Mouse (Mus musculus): ENCODE results near the gene Arl8a. TPM values are rescaled to one million over a fixed set of nuclear protein-coding genes. Genes with fewer than 3 reads are reported as not detected.

The Arl8a gene
- polyA plus RNA-seq, 1 experiment from 2014 or later, result 111 TPM

DNA sequence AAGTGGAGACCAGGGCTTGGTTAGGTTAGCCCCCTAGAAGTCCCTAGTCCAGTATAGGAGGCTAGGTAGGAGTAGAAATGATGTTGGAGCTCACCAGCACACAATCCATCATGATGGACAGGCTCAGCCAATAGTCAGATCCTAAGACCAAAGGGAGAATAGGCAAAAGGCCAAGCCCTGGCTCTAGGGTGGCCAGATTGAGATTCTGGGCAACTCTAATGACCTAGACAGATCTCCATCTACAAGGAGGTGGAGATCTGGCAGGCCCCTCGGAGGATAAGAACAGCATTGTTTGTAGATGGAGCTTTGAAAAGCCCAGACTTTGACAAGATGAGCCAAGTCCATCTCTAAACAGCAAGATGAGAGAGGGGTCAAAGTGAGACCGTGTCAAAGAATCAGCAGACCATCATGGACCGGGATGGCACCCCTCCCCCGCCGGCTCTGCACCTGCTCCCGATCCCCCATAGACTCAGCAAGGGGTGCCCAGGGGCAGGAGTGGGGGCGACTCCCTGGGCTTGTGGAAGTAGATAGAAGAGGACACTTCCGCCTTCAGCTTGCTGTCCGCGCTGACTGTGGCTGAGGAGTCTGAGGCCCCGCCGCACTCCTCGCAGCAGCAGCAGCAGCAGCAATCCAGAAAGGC is 13.9 kb downstream of the Arl8a start:
- CTCF ChIA-PET, result interaction anchor here (1.8 kb wide), 1 partner anchor 12 kb away, joined by 5 read pairs; no protein-coding TSS in a partner anchor
- TF ChIP-seq CTCF (IDR thresholded peaks at IDR 0.05), result no peak
- POLR2A ChIA-PET, result interaction anchor here (0.7 to 2.3 kb wide), 2 partner anchors 13 to 207 kb away, joined by 5 to 8 read pairs; no protein-coding TSS in a partner anchor
- DNase-seq (ENCODE audit: low read depth, low spot score) (no peak), ATAC-seq (no peak)
- in situ Hi-C loops (cut with MboI; ENCODE audit: low pct_unique_long_range_greater_than_20kb), result loop anchor here (25.0 kb wide), 1 partner anchor 527 kb away; no protein-coding TSS in a partner anchor
- H3K27me3 ChIP-seq, result no peaks in the 10 kb centered on the region

DNA sequence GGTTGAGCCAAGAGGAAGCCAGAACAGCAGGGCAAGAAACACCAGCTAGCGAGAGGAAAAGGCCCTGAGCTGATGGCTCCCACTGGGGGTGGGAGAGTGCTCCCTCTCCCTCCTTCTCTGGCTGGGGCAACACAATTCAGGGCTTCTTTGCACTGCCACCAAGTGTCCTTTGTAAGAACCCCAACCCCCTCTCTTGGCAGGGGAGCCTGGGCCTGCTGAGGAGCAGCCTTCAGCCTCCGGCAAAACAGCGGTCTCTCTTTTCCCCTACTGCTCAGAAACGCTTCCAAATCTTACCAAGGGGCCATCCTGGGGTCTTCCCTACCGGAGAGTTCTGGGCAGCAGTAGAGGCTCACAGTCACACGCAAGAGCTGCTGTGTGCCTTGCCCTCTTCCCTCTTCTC is 16.1 kb downstream of the Arl8a start:
- CTCF ChIA-PET, result interaction anchor here (1.0 kb wide), 1 partner anchor 8 kb away, joined by 3 read pairs; no protein-coding TSS in a partner anchor
- POLR2A ChIA-PET, result no interaction called here
- no peak for TF ChIP-seq CTCF (IDR thresholded peaks at IDR 0.05)
- no peak for ATAC-seq
- DNase-seq (ENCODE audit: low read depth, low spot score), result no peak
- in situ Hi-C loops (cut with MboI; ENCODE audit: low pct_unique_long_range_greater_than_20kb), result loop anchor here (25.0 kb wide), 1 partner anchor 525 kb away; no protein-coding TSS in a partner anchor
- no peaks in the 10 kb centered on the region for H3K27me3 ChIP-seq

DNA sequence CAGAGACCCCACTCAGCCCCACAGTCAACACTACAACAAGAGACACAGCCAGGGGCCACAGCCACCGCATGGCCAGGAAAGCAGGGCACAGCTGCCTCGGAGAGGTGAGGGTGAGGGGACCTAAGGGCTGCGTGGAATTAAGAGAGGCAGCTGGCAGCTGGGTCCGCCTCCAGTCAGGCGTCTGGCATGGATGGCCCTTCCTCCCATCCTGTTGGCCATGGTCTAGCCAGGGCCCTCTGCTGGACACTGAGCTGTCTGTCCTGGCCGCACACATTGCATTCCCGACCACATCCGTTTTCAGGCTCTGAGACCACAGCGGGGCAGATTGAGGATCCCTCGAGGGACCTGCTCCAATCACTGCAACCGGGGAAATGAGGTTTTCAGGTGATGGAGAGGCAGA is 20.8 kb downstream of the Arl8a start, which contains the start of gene Gpr37l1:
TSS of gene Gpr37l1 (minus strand) at position 247 of the 400 bp plus-strand sequence.
- H3K27me3 ChIP-seq, result no peaks in the 10 kb centered on the region
- DNase-seq (ENCODE audit: low read depth, low spot score) (no peak), ATAC-seq (no peak)
- ChIA-PET CTCF (no interaction called here), POLR2A (no interaction called here)
- in situ Hi-C loops (cut with MboI; ENCODE audit: low pct_unique_long_range_greater_than_20kb), result loop anchor here (25.0 kb wide), 1 partner anchor 520 kb away; no protein-coding TSS in a partner anchor
- no peak for TF ChIP-seq CTCF (IDR thresholded peaks at IDR 0.05)

DNA sequence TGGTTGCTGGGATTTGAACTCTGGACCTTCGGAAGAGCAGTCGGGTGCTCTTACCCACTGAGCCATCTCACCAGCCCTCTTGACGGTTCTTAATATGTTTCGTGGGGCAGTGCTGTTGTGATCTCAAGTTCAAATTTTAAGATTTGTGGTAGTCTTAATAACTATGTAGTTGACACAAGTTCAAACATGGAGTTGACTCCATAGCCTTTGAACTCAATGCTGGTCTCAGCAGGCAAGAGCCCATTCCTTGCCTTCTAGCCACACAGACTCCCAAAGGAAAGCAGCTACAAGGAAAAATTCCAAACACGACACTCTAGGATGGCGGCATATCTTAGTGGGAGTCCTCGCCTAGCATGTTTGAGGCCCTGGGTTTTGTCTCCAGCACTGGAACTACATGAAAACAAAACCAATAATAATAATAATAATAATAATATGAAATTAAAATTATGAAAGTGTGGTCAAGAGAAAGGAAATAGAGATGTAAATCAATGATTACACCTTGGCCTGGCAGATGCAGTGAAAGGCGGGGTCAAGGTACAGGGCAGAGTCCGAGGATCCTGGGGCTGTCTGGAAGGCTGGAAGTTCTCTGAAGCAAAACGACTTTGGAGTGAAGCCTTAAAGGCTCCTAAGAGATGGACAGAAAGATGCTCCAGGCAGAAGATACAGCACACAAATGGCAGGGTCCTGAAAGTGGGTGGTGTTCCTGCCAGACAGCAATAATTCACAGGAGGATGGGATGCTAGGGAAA is 22.0 kb downstream of the Arl8a start:
- in situ Hi-C loops (cut with MboI; ENCODE audit: low pct_unique_long_range_greater_than_20kb), result loop anchor here (25.0 kb wide), 1 partner anchor 519 kb away; no protein-coding TSS in a partner anchor
- ChIA-PET CTCF (no interaction called here), POLR2A (no interaction called here)
- TF ChIP-seq CTCF (IDR thresholded peaks at IDR 0.05), result no peak
- H3K27me3 ChIP-seq, result no peaks in the 10 kb centered on the region
- ATAC-seq, result no peak
- no peak for DNase-seq (ENCODE audit: low read depth, low spot score)

DNA sequence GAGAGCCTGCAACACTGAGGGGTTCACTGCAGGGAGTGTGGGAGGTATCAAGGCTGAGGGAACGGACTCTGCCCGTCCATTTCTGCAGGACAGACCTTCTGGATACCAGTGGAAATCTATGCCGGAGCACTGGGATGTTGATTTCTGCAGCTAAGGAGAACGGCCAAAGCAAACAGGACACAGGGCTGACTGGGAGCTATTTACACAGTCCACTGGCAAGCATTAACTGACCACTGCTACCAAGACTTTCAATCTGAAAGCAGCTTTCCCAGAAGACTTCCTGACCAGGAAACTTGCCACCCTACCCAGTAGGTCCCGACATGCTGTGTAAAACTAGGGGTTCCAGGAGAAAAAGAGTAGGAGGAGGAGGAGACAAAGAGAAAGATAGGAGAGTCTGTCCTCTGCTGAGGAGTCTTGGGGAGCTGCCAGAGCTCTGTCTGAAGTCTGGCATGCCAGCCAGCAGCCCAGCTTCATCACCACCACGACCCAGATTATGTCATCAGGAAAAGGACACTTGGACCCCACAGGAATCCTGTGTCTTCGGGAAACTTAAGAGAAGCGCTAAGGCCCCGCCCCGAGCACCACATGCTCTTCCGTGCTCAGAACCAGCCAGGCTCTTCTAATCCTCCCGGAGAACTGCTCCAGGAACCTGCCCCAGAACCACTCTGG is 23.1 kb downstream of the Arl8a start:
- in situ Hi-C loops (cut with MboI; ENCODE audit: low pct_unique_long_range_greater_than_20kb), result loop anchor here (5.0 to 25.0 kb wide), 3 partner anchors 88 to 518 kb away; partner anchors contain the start of gene Elf3
- no peak for TF ChIP-seq CTCF (IDR thresholded peaks at IDR 0.05)
- ChIA-PET POLR2A (interaction anchor here (0.6 to 2.1 kb wide), 6 partner anchors 22 to 447 kb away, joined by 3 to 8 read pairs (median 5); partner anchors contain the start of genes Arl8a and Elf3), CTCF (interaction anchor here (0.8 to 4.6 kb wide), 9 partner anchors 11 to 206 kb away, joined by 3 to 78 read pairs (median 3); partner anchors contain the start of genes Elf3 and Shisa4)
- no peak for DNase-seq (ENCODE audit: low read depth, low spot score)
- H3K27me3 ChIP-seq, result no peaks in the 10 kb centered on the region
- ATAC-seq, result peak; percentile 41

DNA sequence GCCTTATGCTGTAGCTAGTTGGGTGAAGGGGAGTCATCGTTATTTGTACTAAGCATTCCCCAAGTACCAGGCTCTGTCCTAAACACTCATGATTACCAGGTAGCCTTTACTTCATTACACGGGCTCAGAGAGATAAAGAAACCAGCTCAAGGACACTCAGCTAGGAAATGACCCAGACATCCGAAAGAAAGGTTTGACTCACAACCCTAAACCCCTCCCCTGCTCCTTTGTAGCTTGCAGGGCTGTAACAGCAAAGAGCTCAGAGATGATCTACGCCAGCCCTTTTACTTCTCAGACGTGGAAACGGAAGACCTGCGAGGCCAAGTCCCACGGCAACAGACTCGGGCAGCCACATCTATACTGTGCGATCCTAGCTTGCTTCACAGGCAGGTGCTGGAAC is 23.7 kb downstream of the Arl8a start:
- TF ChIP-seq CTCF (IDR thresholded peaks at IDR 0.05), result no peak

DNA sequence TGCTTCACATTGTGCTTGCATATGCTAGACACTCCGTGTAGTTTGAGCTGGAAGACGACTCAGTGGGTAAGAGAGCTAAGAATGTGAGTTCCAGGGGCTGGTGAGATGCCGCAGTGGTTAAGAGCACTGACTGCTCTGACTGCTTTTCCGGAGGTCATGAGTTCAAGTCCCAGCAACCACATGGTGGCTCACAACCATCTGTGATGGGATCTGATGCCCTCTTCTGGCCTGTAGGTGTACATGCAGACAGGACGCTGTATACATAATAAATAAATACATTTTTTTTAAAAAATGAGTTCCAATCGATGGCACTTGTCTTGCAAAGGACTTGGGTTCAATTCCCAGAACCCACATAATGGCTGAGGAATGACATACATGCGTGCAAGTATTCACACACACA is 24.6 kb downstream of the Arl8a start:
- no peak for TF ChIP-seq CTCF (IDR thresholded peaks at IDR 0.05)
- DNase-seq (ENCODE audit: low read depth, low spot score) (no peak), ATAC-seq (no peak)
- in situ Hi-C loops (cut with MboI; ENCODE audit: low pct_unique_long_range_greater_than_20kb), result loop anchor here (5.0 to 25.0 kb wide), 3 partner anchors 86 to 516 kb away; partner anchors contain the start of gene Elf3
- POLR2A ChIA-PET, result interaction anchor here (0.6 to 2.6 kb wide), 4 partner anchors 24 to 360 kb away, joined by 4 to 14 read pairs (median 7); partner anchors contain the start of genes Arl8a and Elf3
- H3K27me3 ChIP-seq, result no peaks in the 10 kb centered on the region
- CTCF ChIA-PET, result interaction anchor here (1.6 to 4.6 kb wide), 4 partner anchors 23 to 197 kb away, joined by 5 to 78 read pairs (median 24); partner anchors contain the start of gene Elf3

More for the DNA sequence above, 23.7 kb downstream of the Arl8a start:
- no peaks in the 10 kb centered on the region for H3K27me3 ChIP-seq
- in situ Hi-C loops (cut with MboI; ENCODE audit: low pct_unique_long_range_greater_than_20kb), result loop anchor here (5.0 to 25.0 kb wide), 3 partner anchors 87 to 517 kb away; partner anchors contain the start of gene Elf3
- POLR2A ChIA-PET, result interaction anchor here (0.6 to 2.1 kb wide), 3 partner anchors 23 to 88 kb away, joined by 6 to 8 read pairs (median 7); partner anchors contain the start of genes Arl8a and Elf3
- CTCF ChIA-PET, result interaction anchor here (0.9 to 4.6 kb wide), 9 partner anchors 11 to 205 kb away, joined by 3 to 78 read pairs (median 4); partner anchors contain the start of genes Elf3 and Shisa4
- DNase-seq (ENCODE audit: low read depth, low spot score), result no peak
- ATAC-seq, result peak; percentile 33

DNA sequence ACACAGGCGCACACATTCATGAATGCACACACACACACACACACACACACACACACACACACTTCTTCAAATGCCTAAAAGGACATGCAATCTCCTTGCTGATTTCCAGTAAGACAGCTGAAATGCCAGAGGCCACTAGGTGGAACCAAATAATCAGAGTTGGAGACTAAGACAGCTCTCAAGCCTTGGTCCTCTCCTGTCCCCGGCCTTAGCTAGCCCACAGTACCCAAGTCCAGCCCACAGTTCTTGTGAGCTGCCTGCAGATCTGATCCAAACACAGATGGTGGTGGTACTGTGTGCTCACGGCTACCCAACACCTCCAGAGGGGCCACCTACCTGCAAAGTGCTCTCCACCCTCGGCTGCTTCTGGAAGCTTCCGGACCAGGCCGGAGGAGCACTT is 25.4 kb downstream of the Arl8a start:
- ATAC-seq (peak; percentile 45), DNase-seq (ENCODE audit: low read depth, low spot score) (no peak)
- ChIA-PET POLR2A (interaction anchor here (0.6 to 2.6 kb wide), 6 partner anchors 87 to 359 kb away, joined by 3 to 14 read pairs (median 3); partner anchors contain the start of gene Elf3), CTCF (interaction anchor here (0.9 to 4.6 kb wide), 18 partner anchors 11 to 528 kb away, joined by 3 to 78 read pairs (median 5); partner anchors contain the start of gene Elf3)
- H3K27me3 ChIP-seq, result no peaks in the 10 kb centered on the region
- in situ Hi-C loops (cut with MboI; ENCODE audit: low pct_unique_long_range_greater_than_20kb), result loop anchor here (5.0 to 25.0 kb wide), 3 partner anchors 85 to 515 kb away; partner anchors contain the start of gene Elf3
- peak; percentile 87 for TF ChIP-seq CTCF (IDR thresholded peaks at IDR 0.05)

DNA sequence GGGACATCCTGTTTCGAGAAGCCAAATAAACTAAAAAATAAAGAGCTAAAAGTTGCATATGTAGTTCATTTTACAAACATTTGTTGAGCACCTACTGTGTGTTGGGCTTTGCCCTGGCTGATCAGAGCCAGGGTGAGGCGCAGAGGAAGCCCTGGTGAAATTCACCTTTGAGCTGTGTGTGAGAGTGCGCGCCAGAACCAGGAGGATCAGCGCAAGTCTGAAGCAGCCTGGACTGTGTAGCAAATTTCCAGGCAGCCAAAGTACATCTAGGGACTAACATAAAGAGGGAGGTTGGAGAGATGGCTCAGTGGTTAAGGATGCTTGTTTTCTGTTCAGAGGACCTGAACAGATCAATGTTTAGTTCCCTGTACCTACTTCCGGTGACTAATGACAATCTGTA is 26.7 kb downstream of the Arl8a start:
- DNase-seq (ENCODE audit: low read depth, low spot score), result no peak
- POLR2A ChIA-PET, result interaction anchor here (0.7 to 2.6 kb wide), 2 partner anchors 51 to 85 kb away, joined by 4 to 14 read pairs; partner anchors contain the start of gene Elf3
- CTCF ChIA-PET, result interaction anchor here (1.4 to 4.6 kb wide), 8 partner anchors 12 to 526 kb away, joined by 3 to 78 read pairs (median 6); partner anchors contain the start of gene Elf3
- H3K27me3 ChIP-seq, result no peaks in the 10 kb centered on the region
- no peak for TF ChIP-seq CTCF (IDR thresholded peaks at IDR 0.05)
- in situ Hi-C loops (cut with MboI; ENCODE audit: low pct_unique_long_range_greater_than_20kb), result loop anchor here (5.0 to 25.0 kb wide), 3 partner anchors 84 to 514 kb away; partner anchors contain the start of gene Elf3
- no peak for ATAC-seq

All from Patski (cell line).